In genomic region chr10:93574966-93575365, GRCm38 (mm10) we compare ENCODE assay signal across 28 mouse cellular contexts. TPM values are rescaled to one million over a fixed set of nuclear protein-coding genes. Genes with fewer than 3 reads are reported as not detected.
"Had no signal": no experiment of that assay in that cellular context is flagged by ENCODE, and none has a peak within 500 bp of the region (broad histone marks: within the 10 kb centered on the region; RNA-seq: fewer than 3 reads in every experiment).

No protein-coding gene starts in this region.

- DNase-seq: cerebellum, adult 2 months; cerebellum, adult 8-10 months; cerebellum, adult 9-10 months; cerebellum, adult 9-11 months; cerebellum, postnatal 14 days; cerebellum, postnatal 25 days; cerebellum, postnatal 36 days; embryo, embryonic 11 days; forebrain, postnatal 0 days; gastrocnemius, adult 2 months; gastrocnemius, postnatal 10 days; gastrocnemius, postnatal 14 days; gastrocnemius, postnatal 25 days; gastrocnemius, postnatal 36 days; heart, adult 18-20 months; heart, adult 2 months had no signal

- H3K4me2 ChIP-seq: embryonic facial prominence, embryonic 12.5 days; embryonic facial prominence, embryonic 13.5 days; embryonic facial prominence, embryonic 15.5 days; forebrain, embryonic 12.5 days; forebrain, embryonic 13.5 days; forebrain, embryonic 15.5 days had no signal

- H3K27ac ChIP-seq: embryonic facial prominence, embryonic 10.5 days; embryonic facial prominence, embryonic 12.5 days; embryonic facial prominence, embryonic 13.5 days; embryonic facial prominence, embryonic 15.5 days; forebrain, embryonic 10.5 days; forebrain, embryonic 12.5 days; forebrain, embryonic 13.5 days; forebrain, embryonic 15.5 days; gastrocnemius, adult 2 months; heart, adult 2 months had no signal

- H3K9me3 ChIP-seq: embryonic facial prominence, embryonic 10.5 days; embryonic facial prominence, embryonic 12.5 days; embryonic facial prominence, embryonic 13.5 days; embryonic facial prominence, embryonic 15.5 days; forebrain, embryonic 10.5 days; forebrain, embryonic 12.5 days; forebrain, embryonic 13.5 days; forebrain, embryonic 15.5 days had no signal

- H3K4me1 ChIP-seq: embryonic facial prominence, embryonic 10.5 days; embryonic facial prominence, embryonic 12.5 days; embryonic facial prominence, embryonic 13.5 days; embryonic facial prominence, embryonic 15.5 days; forebrain, embryonic 10.5 days; forebrain, embryonic 12.5 days; forebrain, embryonic 13.5 days; forebrain, embryonic 15.5 days had no signal

- H3K27me3 ChIP-seq: embryonic facial prominence, embryonic 12.5 days; embryonic facial prominence, embryonic 13.5 days; embryonic facial prominence, embryonic 15.5 days; forebrain, embryonic 12.5 days; forebrain, embryonic 13.5 days; forebrain, embryonic 15.5 days had no signal

- H3K9ac ChIP-seq: embryonic facial prominence, embryonic 12.5 days; embryonic facial prominence, embryonic 13.5 days; embryonic facial prominence, embryonic 15.5 days; forebrain, embryonic 12.5 days; forebrain, embryonic 13.5 days; forebrain, embryonic 15.5 days; forebrain, postnatal 0 days had no signal

- H3K36me3 ChIP-seq: embryonic facial prominence, embryonic 12.5 days; embryonic facial prominence, embryonic 13.5 days; embryonic facial prominence, embryonic 15.5 days; forebrain, embryonic 12.5 days; forebrain, embryonic 15.5 days had no signal

- H3K4me3 ChIP-seq: embryonic facial prominence, embryonic 10.5 days; embryonic facial prominence, embryonic 12.5 days; embryonic facial prominence, embryonic 13.5 days; embryonic facial prominence, embryonic 15.5 days; erythroblast, embryonic 14.5 days; forebrain, embryonic 10.5 days; forebrain, embryonic 12.5 days; forebrain, embryonic 13.5 days; forebrain, embryonic 15.5 days; gastrocnemius, adult 2 months; heart, adult 2 months had no signal

- ATAC-seq: forebrain, embryonic 13.5 days; forebrain, embryonic 14.5 days; forebrain, embryonic 15.5 days; forebrain, embryonic 16.5 days; forebrain, postnatal 0 days had no signal

RNA-seq across cellular contexts. Expression of gene Ccdc38, which starts 34.5 kb away (rescaled TPM):
- polyA plus RNA-seq: cortical plate, adult 2 months; erythroblast, embryonic 14.5 days; heart, adult 2 months had no signal

RNA-seq across cellular contexts. Expression of gene Amdhd1, which starts 35.1 kb away (rescaled TPM):
- polyA plus RNA-seq: cerebellum, adult 2 months; forebrain, embryonic 13.5 days; forebrain, embryonic 15.5 days had no signal
